Mouse (Mus musculus) layer of hippocampus, adult 9-11 months (tissue): Measurements from ENCODE around the gene Slc23a4.

Source experiments
- DNase-seq: peaks from one replicate; pipeline ENCODE4 v3.0.0; 2022

The Slc23a4 gene

GRCm38 (mm10) chr6:34910371-34911219 lies 77.6 kb downstream of the Slc23a4 start, which contains the start of gene Wdr91:
TSS of gene Wdr91 (minus strand) at chr6:34910876.
- peak; percentile 89 for DNase-seq

- DNase-seq = no peak
Measured at GRCm38 (mm10) chr6:34909631-34910345, 78.4 kb downstream of the Slc23a4 start.

- DNase-seq = no peak
Measured at GRCm38 (mm10) chr6:34907696-34908260, 80.4 kb downstream of the Slc23a4 start.

- no peak for DNase-seq
Measured at GRCm38 (mm10) chr6:34907121-34907614, 81.0 kb downstream of the Slc23a4 start.

- DNase-seq = no peak
Measured at GRCm38 (mm10) chr6:34906661-34907060, 81.5 kb downstream of the Slc23a4 start.

GRCm38 (mm10) chr6:34906125-34906524 lies 82.1 kb downstream of the Slc23a4 start:
- DNase-seq = no peak

GRCm38 (mm10) chr6:34904361-34904760 lies 83.8 kb downstream of the Slc23a4 start:
- DNase-seq = no peak

GRCm38 (mm10) chr6:34903851-34904250 lies 84.4 kb downstream of the Slc23a4 start:
- no peak for DNase-seq

- no peak for DNase-seq
Measured at GRCm38 (mm10) chr6:34903441-34903840, 84.8 kb downstream of the Slc23a4 start.

- no peak for DNase-seq
Measured at GRCm38 (mm10) chr6:34902578-34902977, 85.6 kb downstream of the Slc23a4 start.

GRCm38 (mm10) chr6:34901911-34902444 lies 86.2 kb downstream of the Slc23a4 start:
- DNase-seq = no peak

GRCm38 (mm10) chr6:34900990-34901389 lies 87.2 kb downstream of the Slc23a4 start:
- no peak for DNase-seq

GRCm38 (mm10) chr6:34899127-34899526 lies 89.1 kb downstream of the Slc23a4 start:
- no peak for DNase-seq

GRCm38 (mm10) chr6:34896168-34896780 lies 91.9 kb downstream of the Slc23a4 start:
- DNase-seq = no peak

- no peak for DNase-seq
Measured at GRCm38 (mm10) chr6:34895569-34895968, 92.6 kb downstream of the Slc23a4 start.
